Mouse (Mus musculus): ENCODE results near the gene Snd1.

Snd1 gene

GRCm38 (mm10) chr6:28795792-28796515 lies 321.0 kb downstream of the Snd1 start:
- in situ Hi-C loops (cut with MseI, MboI): no loop called here

- in situ Hi-C loops (cut with MseI, MboI): no loop called here
Measured at GRCm38 (mm10) chr6:28799818-28800217, 324.9 kb downstream of the Snd1 start.

- in situ Hi-C loops (cut with MseI, MboI): no loop called here
Measured at GRCm38 (mm10) chr6:28800976-28801375, 326.0 kb downstream of the Snd1 start.

- in situ Hi-C loops (cut with MseI, MboI): no loop called here
Measured at GRCm38 (mm10) chr6:28803678-28804279, 328.8 kb downstream of the Snd1 start.

- in situ Hi-C loops (cut with MseI, MboI): no loop called here
Measured at GRCm38 (mm10) chr6:28804751-28805150, 329.8 kb downstream of the Snd1 start.

- in situ Hi-C loops (cut with MseI, MboI): no loop called here
Measured at GRCm38 (mm10) chr6:28813057-28813456, 338.1 kb downstream of the Snd1 start.

- in situ Hi-C loops (cut with MseI, MboI): no loop called here
Measured at GRCm38 (mm10) chr6:28814895-28815294, 340.0 kb downstream of the Snd1 start.

GRCm38 (mm10) chr6:28817039-28817438 lies 342.1 kb downstream of the Snd1 start:
- in situ Hi-C loops (cut with MseI, MboI): no loop called here

GRCm38 (mm10) chr6:28819509-28820358 lies 344.8 kb downstream of the Snd1 start:
- in situ Hi-C loops (cut with MseI, MboI): no loop called here

- in situ Hi-C loops (cut with MseI, MboI): no loop called here
Measured at GRCm38 (mm10) chr6:28822296-28822695, 347.4 kb downstream of the Snd1 start.

- in situ Hi-C loops (cut with MseI, MboI): no loop called here
Measured at GRCm38 (mm10) chr6:28823375-28823774, 348.4 kb downstream of the Snd1 start.

GRCm38 (mm10) chr6:28823802-28824201 lies 348.9 kb downstream of the Snd1 start:
- in situ Hi-C loops (cut with MseI, MboI): no loop called here

GRCm38 (mm10) chr6:28825894-28826293 lies 351.0 kb downstream of the Snd1 start:
- in situ Hi-C loops (cut with MseI, MboI): no loop called here

GRCm38 (mm10) chr6:28826689-28827389 lies 351.9 kb downstream of the Snd1 start:
- in situ Hi-C loops (cut with MseI, MboI): no loop called here

- in situ Hi-C loops (cut with MseI, MboI): no loop called here
Measured at GRCm38 (mm10) chr6:28827565-28827964, 352.6 kb downstream of the Snd1 start.

- in situ Hi-C loops (cut with MseI, MboI): no loop called here
Measured at GRCm38 (mm10) chr6:28828593-28828992, 353.7 kb downstream of the Snd1 start.

GRCm38 (mm10) chr6:28830306-28830705 lies 355.4 kb downstream of the Snd1 start:
- in situ Hi-C loops (cut with MseI, MboI): no loop called here

GRCm38 (mm10) chr6:28831011-28831853 lies 356.3 kb downstream of the Snd1 start, which contains the start of gene Lrrc4:
TSS of gene Lrrc4 (minus strand) at chr6:28831747.
- in situ Hi-C loops (cut with MseI, MboI): no loop called here

- in situ Hi-C loops (cut with MseI, MboI): no loop called here
Measured at GRCm38 (mm10) chr6:28831854-28832750, 357.2 kb downstream of the Snd1 start.
